Mouse (Mus musculus) spleen, adult 2 months (tissue): ENCODE measurements at regions not wholly inside any gene's neighbourhood (a gene's known extent, or its start where the extent isn't known, plus 50 kb on each side); places are given as distances from the start of the nearest gene placed in this dataset.

Experiments
- CTCF ChIP-seq: fragments of 200-500 bp; IDR thresholded peaks from 2 replicates; pipeline ENCODE4 v1.5.1; 2011; ENCODE audit warnings: mild to moderate bottlenecking, inconsistent platforms; ENCODE audit not compliant: insufficient read depth, insufficient read length, insufficient replicate concordance; ENCODE audit errors: extremely low read depth
- POLR2A ChIP-seq: fragments of 200-500 bp; IDR thresholded peaks from 2 replicates; pipeline ENCODE4 v1.6.1; 2011; ENCODE audit warnings: low read depth, low read length, inconsistent platforms

GRCm38 (mm10) chr5:64576426-64577262 is 226.5 kb upstream of the Klf3 start:
- TF ChIP-seq CTCF = no peak
- no peak for TF ChIP-seq POLR2A
